Comparison of ENCODE assay signal across 11 mouse cellular contexts in genomic region chr13:113858667-113859391, GRCm38 (mm10).
DNase-seq lines count a peak whose midpoint lies in the region; ATAC-seq and TF ChIP-seq lines count a peak whose summit lies in the region.
"Had no signal": no experiment of that assay in that cellular context is flagged by ENCODE, and none has a peak within 500 bp of the region (broad histone marks: within the 10 kb centered on the region; RNA-seq: fewer than 3 reads in every experiment).

No protein-coding gene starts in this region.

- no peaks in the 10 kb centered on the region for H3K36me3 ChIP-seq in forebrain, postnatal 0 days (ENCODE audit: insufficient read depth)
- no peaks in the 10 kb centered on the region for H3K36me3 ChIP-seq in liver, postnatal 0 days (replicated peaks; ENCODE audit: insufficient read depth, low read length)

- H3K27me3 ChIP-seq in forebrain, postnatal 0 days (ENCODE audit: insufficient read depth, low read length) = no peaks in the 10 kb centered on the region
- H3K27me3 ChIP-seq in liver, postnatal 0 days (ENCODE audit: insufficient read depth, low read length) = no peaks in the 10 kb centered on the region

- TF ChIP-seq CTCF in forebrain, postnatal 0 days (IDR thresholded peaks at IDR 0.05; ENCODE audit: low read depth) = no peak
- TF ChIP-seq CTCF in liver, postnatal 0 days (IDR thresholded peaks at IDR 0.05; ENCODE audit: low read depth) = no peak

- no peak overlapping the region for H3K4me3 ChIP-seq in forebrain, postnatal 0 days (ENCODE audit: low read depth, low read length)
- H3K4me3 ChIP-seq in liver, postnatal 0 days (ENCODE audit: low read depth, low read length) = peak overlapping the region; percentile 40

- H3K9ac ChIP-seq in forebrain, postnatal 0 days = no peak overlapping the region
- 0 out of 2 replicates have a peak overlapping the region, but pooled peaks have one; percentile 16 for H3K9ac ChIP-seq in liver, postnatal 0 days (replicated peaks)

- WGBS in forebrain, postnatal 0 days = 59% methylated on average over 13 of the region's 13 CpGs
- WGBS in liver, postnatal 0 days (ENCODE audit: insufficient replicate concordance) = 48% methylated on average over 13 of the region's 13 CpGs

- no peak; the same call in 1 of the 2 replicates for ATAC-seq in forebrain, postnatal 0 days
- peak; percentile 84 for ATAC-seq in liver, postnatal 0 days

- H3K4me1 ChIP-seq in forebrain, postnatal 0 days (ENCODE audit: insufficient read depth) = 0 out of 2 replicates have a peak, but pooled peaks cover 3% of the 10 kb centered on the region
- peaks cover 11% of the 10 kb centered on the region for H3K4me1 ChIP-seq in liver, postnatal 0 days (ENCODE audit: insufficient read depth)

- DNase-seq in embryo, embryonic 10.5 days (ENCODE audit: low spot score) = peak; percentile 48
- no peak for DNase-seq in embryo, embryonic 9.5 days (ENCODE audit: extremely low spot score)
- peak; percentile 89 for DNase-seq in R1 (ENCODE audit: low read depth, low spot score)
- peak; percentile 23 for DNase-seq in forebrain, postnatal 0 days
- DNase-seq in liver, postnatal 0 days = no peak
- no peak for DNase-seq in urinary bladder, postnatal 14 days (ENCODE audit: low spot score)
- no peak for DNase-seq in urinary bladder, postnatal 4 days (ENCODE audit: low spot score in 2 of 2)
- DNase-seq in cerebellum, adult 18-20 months = no peak
- DNase-seq: cerebellum, adult 9-10 months; lung, postnatal 36 days; thymus, adult 2 months had no signal

- H3K9me3 ChIP-seq in forebrain, postnatal 0 days (ENCODE audit: low read length) = no peaks in the 10 kb centered on the region
- H3K9me3 ChIP-seq in liver, postnatal 0 days (ENCODE audit: low read length) = no peaks in the 10 kb centered on the region

- TF ChIP-seq EP300 in liver, postnatal 0 days (IDR thresholded peaks at IDR 0.05; ENCODE audit: low read depth) = peak; percentile 87; the same call in 1 of the 2 replicates

- no peak overlapping the region for H3K27ac ChIP-seq in forebrain, postnatal 0 days (ENCODE audit: low read depth, low read length)
- H3K27ac ChIP-seq in liver, postnatal 0 days (ENCODE audit: low read depth) = no peak overlapping the region

- no peak overlapping the region for H3K4me2 ChIP-seq in forebrain, postnatal 0 days (ENCODE audit: low read depth)
- peak overlapping the region; percentile 82 for H3K4me2 ChIP-seq in liver, postnatal 0 days (ENCODE audit: low read depth, low read length)

Comparison
In these comparisons a context has a peak if more than half of its experiments do, and no peak if none do; other contexts are left out.
1. DNase-seq: peak in embryo, embryonic 10.5 days (single experiment), R1 (single experiment) and forebrain, postnatal 0 days (single experiment); none in embryo, embryonic 9.5 days (single experiment), liver, postnatal 0 days (single experiment), urinary bladder, postnatal 14 days (single experiment), urinary bladder, postnatal 4 days (0 of 2) and cerebellum, adult 18-20 months (0 of 2).